Mouse (Mus musculus): ENCODE results near the gene Trmo. TPM values are rescaled to one million over a fixed set of nuclear protein-coding genes. Genes with fewer than 3 reads are reported as not detected.
A peak's percentile ranks its signal among the peaks of the same experiment; 100 is the strongest.

Gene Trmo
- polyA plus RNA-seq, 1 experiment: 3.1 TPM

DNA sequence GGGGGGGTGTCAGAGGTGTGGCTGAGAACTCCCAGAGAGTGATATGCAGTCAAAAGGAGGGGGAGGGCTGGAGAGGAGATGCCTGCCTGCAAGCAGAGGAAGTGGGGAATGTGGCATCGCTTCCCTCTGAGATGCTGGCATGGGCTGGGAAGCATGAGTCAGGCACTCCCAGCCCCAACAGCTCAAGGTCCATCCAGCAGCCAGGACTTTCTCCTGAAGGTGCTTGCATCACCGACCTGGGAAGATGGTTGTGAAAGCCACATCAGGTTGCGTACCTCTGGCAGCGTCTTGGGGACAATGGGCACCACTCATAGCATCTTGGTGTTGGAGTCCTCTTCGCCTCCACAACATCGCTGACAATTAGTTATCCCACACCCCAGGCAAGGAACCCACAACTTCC is 18.8 kb downstream of the Trmo start:
- no peak for TF ChIP-seq POLR2A (IDR thresholded peaks at IDR 0.05; ENCODE audit: low read depth, low read length)
- no peak for TF ChIP-seq CTCF (IDR thresholded peaks at IDR 0.05; ENCODE audit: extremely low read depth, insufficient read length, insufficient replicate concordance, low read depth, low read length)
- peaks cover 3% of the 10 kb centered on the region for H3K4me1 ChIP-seq (ENCODE audit: control insufficient read depth, insufficient read depth, insufficient read length, low read length)
- H3K36me3 ChIP-seq (ENCODE audit: control insufficient read depth, insufficient read depth, low read length): no peaks in the 10 kb centered on the region
- H3K27me3 ChIP-seq (ENCODE audit: control insufficient read depth, insufficient read depth, low read length): peaks cover 16% of the 10 kb centered on the region
- H3K27ac ChIP-seq (ENCODE audit: insufficient read depth, low read depth, low read length): no peak overlapping the region
- 33% methylated on average over 6 of the region's 6 CpGs for WGBS
- no peak overlapping the region for H3K4me3 ChIP-seq (ENCODE audit: low read depth, low read length)

DNA sequence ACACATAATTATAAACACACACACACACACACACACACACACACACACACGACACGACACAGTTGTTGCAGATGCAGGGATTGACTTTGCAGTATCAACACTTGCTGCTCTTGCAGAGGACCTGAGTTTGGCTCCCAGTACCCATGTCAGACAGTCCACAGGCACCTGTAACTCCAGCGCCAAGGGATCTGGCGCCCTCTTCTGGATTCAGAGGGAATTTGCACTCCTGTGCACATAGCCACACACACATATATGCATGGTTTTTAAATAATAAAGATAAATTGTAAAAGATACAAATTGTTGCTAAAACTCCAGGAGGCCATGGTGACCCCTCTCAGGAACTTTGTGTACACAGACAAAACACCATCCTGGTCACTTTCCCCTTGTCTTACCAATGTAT is 20.2 kb downstream of the Trmo start:
- no peak for TF ChIP-seq CTCF (IDR thresholded peaks at IDR 0.05; ENCODE audit: extremely low read depth, insufficient read length, insufficient replicate concordance, low read depth, low read length)
- TF ChIP-seq POLR2A (IDR thresholded peaks at IDR 0.05; ENCODE audit: low read depth, low read length): no peak
- H3K27me3 ChIP-seq (ENCODE audit: control insufficient read depth, insufficient read depth, low read length): peaks cover 16% of the 10 kb centered on the region
- no peaks in the 10 kb centered on the region for H3K36me3 ChIP-seq (ENCODE audit: control insufficient read depth, insufficient read depth, low read length)
- no peak overlapping the region for H3K4me3 ChIP-seq (ENCODE audit: low read depth, low read length)
- no peak overlapping the region for H3K27ac ChIP-seq (ENCODE audit: insufficient read depth, low read depth, low read length)
- WGBS: 68% methylated on average over 4 of the region's 4 CpGs
- no peaks in the 10 kb centered on the region; the same call in 1 of the 2 replicates for H3K4me1 ChIP-seq (ENCODE audit: control insufficient read depth, insufficient read depth, insufficient read length, low read length)

DNA sequence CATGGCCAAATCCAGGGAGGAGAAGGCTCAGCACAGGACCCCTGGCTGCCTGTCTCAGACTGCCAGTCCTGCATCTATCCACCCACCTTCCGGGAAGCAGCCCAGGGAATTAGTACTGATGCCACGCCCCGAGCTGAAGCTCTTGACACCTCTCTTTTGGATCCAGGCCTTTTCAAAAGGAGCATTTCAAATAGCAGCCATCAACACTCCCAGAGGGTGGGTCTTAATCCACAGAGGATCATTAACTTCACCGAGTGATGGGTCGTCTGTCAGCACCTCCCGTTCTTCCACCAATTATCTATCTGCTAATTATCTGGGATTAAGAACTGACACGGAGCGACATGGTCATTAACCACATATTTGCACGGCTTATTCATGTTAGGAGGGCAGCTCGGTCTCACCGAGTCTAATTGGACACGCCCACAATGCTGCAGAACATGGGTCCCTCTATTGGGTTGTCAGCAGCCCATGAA is 21.7 kb downstream of the Trmo start:
- H3K27ac ChIP-seq (ENCODE audit: insufficient read depth, low read depth, low read length): no peak overlapping the region
- peaks cover 16% of the 10 kb centered on the region for H3K27me3 ChIP-seq (ENCODE audit: control insufficient read depth, insufficient read depth, low read length)
- TF ChIP-seq POLR2A (IDR thresholded peaks at IDR 0.05; ENCODE audit: low read depth, low read length) (no peak), CTCF (IDR thresholded peaks at IDR 0.05; ENCODE audit: extremely low read depth, insufficient read length, insufficient replicate concordance, low read depth, low read length) (no peak)
- WGBS: 8% methylated on average over 12 of the region's 12 CpGs
- no peaks in the 10 kb centered on the region for H3K36me3 ChIP-seq (ENCODE audit: control insufficient read depth, insufficient read depth, low read length)
- H3K4me3 ChIP-seq (ENCODE audit: low read depth, low read length): no peak overlapping the region
- no peaks in the 10 kb centered on the region; the same call in 1 of the 2 replicates for H3K4me1 ChIP-seq (ENCODE audit: control insufficient read depth, insufficient read depth, insufficient read length, low read length)

DNA sequence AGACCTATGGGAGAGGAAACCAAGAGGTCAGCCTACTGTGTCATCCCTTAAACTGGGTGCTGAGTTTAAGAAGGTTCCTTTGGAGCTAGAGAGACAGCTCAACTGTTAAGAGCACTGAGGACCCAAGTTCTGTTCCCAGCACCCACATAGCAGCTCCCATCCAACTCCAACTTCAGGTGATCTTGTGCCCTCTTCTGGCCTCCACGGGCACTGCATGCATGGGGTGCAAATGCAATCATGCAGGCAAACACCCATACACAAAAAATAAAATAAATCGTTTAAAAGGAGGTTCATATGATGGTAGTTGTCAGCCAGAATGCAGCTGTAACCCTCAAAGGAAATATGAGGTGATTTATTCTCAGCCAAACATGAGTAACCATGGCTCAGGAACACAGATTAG is 24.9 kb downstream of the Trmo start:
- Histone ChIP-seq H3K27me3 (ENCODE audit: control insufficient read depth, insufficient read depth, low read length) (peaks cover 7% of the 10 kb centered on the region; the same call in 1 of the 2 replicates), H3K4me1 (ENCODE audit: control insufficient read depth, insufficient read depth, insufficient read length, low read length) (no peaks in the 10 kb centered on the region), H3K36me3 (ENCODE audit: control insufficient read depth, insufficient read depth, low read length) (no peaks in the 10 kb centered on the region), H3K4me3 (ENCODE audit: low read depth, low read length) (no peak overlapping the region), H3K27ac (ENCODE audit: insufficient read depth, low read depth, low read length) (no peak overlapping the region)
- WGBS: 80% methylated on average over 2 of the region's 2 CpGs
- TF ChIP-seq CTCF (IDR thresholded peaks at IDR 0.05; ENCODE audit: extremely low read depth, insufficient read length, insufficient replicate concordance, low read depth, low read length) (no peak), POLR2A (IDR thresholded peaks at IDR 0.05; ENCODE audit: low read depth, low read length) (no peak)

DNA sequence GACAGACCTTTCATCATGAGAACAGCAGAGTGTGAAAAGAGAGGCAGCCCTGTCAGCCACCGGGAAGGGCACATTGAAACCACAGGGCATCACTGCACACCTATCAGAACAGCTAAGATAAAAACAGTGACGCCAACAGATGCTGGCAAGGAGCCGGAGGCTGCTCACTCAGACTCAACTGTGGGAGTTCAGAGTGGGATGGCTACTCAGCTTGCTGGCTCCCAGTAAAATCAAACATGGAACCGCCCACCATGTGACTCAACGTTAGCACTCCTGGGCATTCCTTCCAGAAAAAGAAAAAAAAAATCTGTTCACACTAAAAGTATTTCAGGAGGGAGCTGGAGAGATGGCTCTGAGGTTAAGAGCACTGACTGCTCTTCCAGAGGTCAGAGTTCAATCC is 28.0 kb downstream of the Trmo start:
- WGBS: 50% methylated on average over 5 of the region's 5 CpGs
- Histone ChIP-seq H3K27ac (ENCODE audit: insufficient read depth, low read depth, low read length) (no peak overlapping the region), H3K27me3 (ENCODE audit: control insufficient read depth, insufficient read depth, low read length) (no peaks in the 10 kb centered on the region), H3K36me3 (ENCODE audit: control insufficient read depth, insufficient read depth, low read length) (no peaks in the 10 kb centered on the region), H3K4me1 (ENCODE audit: control insufficient read depth, insufficient read depth, insufficient read length, low read length) (no peaks in the 10 kb centered on the region), H3K4me3 (ENCODE audit: low read depth, low read length) (no peak overlapping the region)
- no peak for TF ChIP-seq CTCF (IDR thresholded peaks at IDR 0.05; ENCODE audit: extremely low read depth, insufficient read length, insufficient replicate concordance, low read depth, low read length)
- TF ChIP-seq POLR2A (IDR thresholded peaks at IDR 0.05; ENCODE audit: low read depth, low read length): no peak

DNA sequence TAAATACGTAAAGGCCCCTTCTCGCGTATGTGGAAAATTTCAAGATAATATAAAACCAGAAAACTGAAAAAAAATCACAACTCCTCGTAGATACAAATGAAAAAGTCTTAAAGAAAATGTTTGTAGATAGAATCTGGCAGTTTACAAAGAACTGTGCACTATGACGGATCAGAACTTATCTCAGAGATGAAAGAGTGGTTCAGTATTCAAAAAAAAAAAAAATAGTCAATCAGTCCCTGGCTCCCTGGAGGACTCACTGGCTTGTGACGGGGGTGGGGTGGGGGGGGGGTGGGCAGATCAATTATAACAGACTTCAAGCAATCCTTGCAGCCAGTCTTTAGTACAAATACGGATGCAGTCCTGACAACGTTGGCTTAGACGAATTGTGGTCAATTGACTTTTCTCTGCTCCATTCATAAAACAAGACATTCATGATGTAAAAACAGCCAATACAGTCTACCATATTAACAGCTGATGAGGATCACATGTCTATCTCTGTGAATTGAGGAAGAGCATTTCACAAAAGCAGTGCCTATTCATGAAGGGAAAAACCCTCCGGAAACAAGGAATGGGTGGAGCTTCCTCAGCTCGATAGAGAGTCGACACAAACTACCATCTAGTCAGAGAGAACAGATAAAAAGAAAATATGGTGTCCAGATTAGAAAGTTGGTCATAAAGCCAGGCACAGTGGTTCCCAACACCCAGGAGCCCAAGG is 29.5 kb downstream of the Trmo start:
- Histone ChIP-seq H3K4me1 (ENCODE audit: control insufficient read depth, insufficient read depth, insufficient read length, low read length) (no peaks in the 10 kb centered on the region), H3K27me3 (ENCODE audit: control insufficient read depth, insufficient read depth, low read length) (peaks cover 2% of the 10 kb centered on the region; the same call in 1 of the 2 replicates), H3K36me3 (ENCODE audit: control insufficient read depth, insufficient read depth, low read length) (no peaks in the 10 kb centered on the region), H3K4me3 (ENCODE audit: low read depth, low read length) (no peak overlapping the region), H3K27ac (ENCODE audit: insufficient read depth, low read depth, low read length) (no peak overlapping the region)
- TF ChIP-seq POLR2A (IDR thresholded peaks at IDR 0.05; ENCODE audit: low read depth, low read length) (no peak), CTCF (IDR thresholded peaks at IDR 0.05; ENCODE audit: extremely low read depth, insufficient read length, insufficient replicate concordance, low read depth, low read length) (no peak)
- WGBS: 56% methylated on average over 12 of the region's 12 CpGs

DNA sequence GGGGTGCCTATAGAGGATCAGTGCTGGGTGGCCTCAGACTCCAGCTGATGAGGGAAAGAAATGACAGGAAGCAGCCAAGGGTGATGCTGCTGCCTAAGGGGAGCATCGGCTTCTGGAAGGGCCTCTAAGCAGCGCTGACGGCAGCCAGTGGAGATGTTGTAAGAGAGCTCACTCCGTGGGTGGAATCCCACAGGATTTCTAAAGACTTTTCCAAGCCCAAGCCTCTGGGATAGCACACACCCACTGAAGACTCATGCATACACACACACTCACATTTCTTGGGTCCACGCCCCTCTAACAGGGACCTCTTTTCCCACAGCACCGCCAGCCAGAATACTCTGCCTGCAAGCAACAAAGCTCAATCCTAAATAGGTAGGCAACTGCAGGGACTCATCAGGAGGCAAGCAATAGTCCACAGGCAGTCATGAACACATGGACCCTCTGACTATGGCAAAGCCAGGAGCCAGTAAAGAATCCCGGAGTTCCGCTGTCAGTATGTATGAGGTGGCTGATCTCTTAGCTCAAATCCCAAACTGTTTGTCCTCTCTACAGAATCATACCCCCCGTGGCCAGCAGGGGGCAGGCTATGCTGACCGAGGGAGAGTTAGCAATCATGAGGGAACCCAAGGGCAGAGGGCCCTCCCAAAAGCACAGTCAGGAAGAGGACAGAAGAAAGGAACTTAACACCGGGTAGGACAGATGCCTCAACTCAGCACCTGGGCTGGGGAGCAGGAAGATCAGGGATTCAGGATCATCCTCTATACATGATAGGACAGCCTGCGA is 32.7 kb downstream of the Trmo start:
- H3K27ac ChIP-seq (ENCODE audit: insufficient read depth, low read depth, low read length): no peak overlapping the region
- H3K4me3 ChIP-seq (ENCODE audit: low read depth, low read length): no peak overlapping the region
- no peaks in the 10 kb centered on the region for H3K36me3 ChIP-seq (ENCODE audit: control insufficient read depth, insufficient read depth, low read length)
- H3K4me1 ChIP-seq (ENCODE audit: control insufficient read depth, insufficient read depth, insufficient read length, low read length): no peaks in the 10 kb centered on the region
- peaks cover 16% of the 10 kb centered on the region for H3K27me3 ChIP-seq (ENCODE audit: control insufficient read depth, insufficient read depth, low read length)
- TF ChIP-seq CTCF (IDR thresholded peaks at IDR 0.05; ENCODE audit: extremely low read depth, insufficient read length, insufficient replicate concordance, low read depth, low read length) (peak; percentile 78; the same call in 1 of the 2 replicates), POLR2A (IDR thresholded peaks at IDR 0.05; ENCODE audit: low read depth, low read length) (no peak)
- WGBS: 48% methylated on average over 12 of the region's 12 CpGs
